Mouse (Mus musculus): ENCODE measurements around the gene Mrps2.

GRCm38 (mm10) chr2:28463919-28464318 is 3.9 kb upstream of the Mrps2 start:
- peak; percentile 33 for TF ChIP-seq CTCF (IDR thresholded peaks at IDR 0.05; ENCODE audit: control insufficient read depth, insufficient read depth, insufficient read length)
- TF ChIP-seq CEBPB (IDR thresholded peaks at IDR 0.05; ENCODE audit: low read depth), result no peak
- TF ChIP-seq MAX (IDR thresholded peaks at IDR 0.05), result no peak
- TF ChIP-seq MYOG (IDR thresholded peaks at IDR 0.05; ENCODE audit: control insufficient read depth, extremely low read depth, insufficient read length), result no peak
- TF ChIP-seq MYOD1 (IDR thresholded peaks at IDR 0.05; ENCODE audit: control insufficient read depth, insufficient read length, low read depth), result no peak
- TF ChIP-seq USF1 (IDR thresholded peaks at IDR 0.05; ENCODE audit: low read depth), result no peak
- TF ChIP-seq FOSL1 (IDR thresholded peaks at IDR 0.05; ENCODE audit: insufficient read depth, low read length, poor library complexity, severe bottlenecking), result no peak
